Mouse (Mus musculus) testis, adult 10 weeks (tissue): ENCODE results near the gene Nsg2. TPM values are rescaled to one million over a fixed set of nuclear protein-coding genes. Genes with fewer than 3 reads are reported as not detected.

ENCODE experiments used
- polyA plus RNA-seq: library from polyadenylated mRNA; stranded (reverse); fragments of 350-450 nt; fragmentation: Illumina TruSeq; extraction: RNeasy Lipid Tissue Mini Kit (QIAGEN cat#74804); gene quantifications from one replicate; pipeline ENCODE4 v1.2.3, GENCODE M21; 2014; ENCODE audit warnings: low read depth, low replicate concordance

Nsg2 gene
- polyA plus RNA-seq: not detected

GRCm38 (mm10) chr11:32000281-32000680, at the start of gene Nsg2:
Gene Nsg2 (plus strand): TSS chr11:32000463.

GRCm38 (mm10) chr11:31965256-31966134, 34.8 kb upstream of the Nsg2 start, which contains the start of gene 4930524B15Rik:
Gene 4930524B15Rik (plus strand): TSS chr11:31965592.

Other genes with a start within 250 kb of the Nsg2 start
- 68.9 TPM for gene Cpeb4, start 128.3 kb upstream of the Nsg2 start, polyA plus RNA-seq
- gene 4930524B15Rik, start 34.9 kb upstream of the Nsg2 start, polyA plus RNA-seq: 76.3 TPM
- gene Il9r, start 199.8 kb downstream of the Nsg2 start, polyA plus RNA-seq: 0.70 TPM
- gene Snrnp25, start 205.0 kb downstream of the Nsg2 start, polyA plus RNA-seq: 3.6 TPM
- 0.04 TPM for gene Rhbdf1, start 221.8 kb downstream of the Nsg2 start, polyA plus RNA-seq
- gene Mpg, start 226.0 kb downstream of the Nsg2 start, polyA plus RNA-seq: 4.5 TPM